Mouse (Mus musculus) neural tube, embryonic 12.5 days (tissue): ENCODE measurements around the gene Apold1. TPM values are rescaled to one million over a fixed set of nuclear protein-coding genes. Genes with fewer than 3 reads are reported as not detected.

Experiments used
- ATAC-seq: fragments of 200-750 bp; cut with Nextera tagmentation; 2 replicates; pipeline ENCODE4 v1.8.0; 2017; ENCODE audit warnings: low read depth, mild to moderate bottlenecking, moderate TSS enrichment, moderate library complexity; ENCODE audit not compliant: low FRiP score
- H3K27ac ChIP-seq: fragments of 300-500 bp; sonication (generic); 2 replicates; pipeline ENCODE4 v1.5.1; 2016
- H3K27me3 ChIP-seq: fragments of 300-500 bp; sonication (generic); replicated peaks from 2 replicates; pipeline ENCODE4 v1.6.1; 2016; ENCODE audit warnings: mild to moderate bottlenecking
- H3K36me3 ChIP-seq: fragments of 300-500 bp; sonication (generic); 2 replicates; pipeline ENCODE4 v1.6.1; 2016; ENCODE audit warnings: mild to moderate bottlenecking
- H3K4me1 ChIP-seq: fragments of 300-500 bp; sonication (generic); 2 replicates; pipeline ENCODE4 v1.6.1; 2016
- H3K4me2 ChIP-seq: fragments of 300-500 bp; sonication (generic); replicated peaks from 2 replicates; pipeline ENCODE4 v1.6.1; 2016; ENCODE audit warnings: mild to moderate bottlenecking
- H3K4me3 ChIP-seq: fragments of 300-500 bp; sonication (generic); 2 replicates; pipeline ENCODE4 v1.5.1; 2016
- H3K9ac ChIP-seq: fragments of 300-500 bp; sonication (generic); 2 replicates; pipeline ENCODE4 v1.6.1; 2016; ENCODE audit warnings: mild to moderate bottlenecking
- H3K9me3 ChIP-seq: fragments of 300-500 bp; sonication (generic); 2 replicates; pipeline ENCODE4 v1.6.1; 2016; ENCODE audit warnings: mild to moderate bottlenecking
- WGBS: fragments of 180-500 bp; shearing (Covaris S2); methylation state at CpG from one replicate; pipeline ENCODE4 v1.1.7; 2016; 5-methylcytosine and 5-hydroxymethylcytosine counted together
- polyA plus RNA-seq: library from polyadenylated mRNA; unstranded; fragments of >200 nt; fragmentation: Nextera tagmentation; extraction: Ambion mirVana; gene quantifications from 2 replicates; pipeline ENCODE4 v1.2.1, GENCODE M21; 2016

Gene Apold1
- polyA plus RNA-seq, 1 experiment from 2014 or later: 4.7 TPM

DNA sequence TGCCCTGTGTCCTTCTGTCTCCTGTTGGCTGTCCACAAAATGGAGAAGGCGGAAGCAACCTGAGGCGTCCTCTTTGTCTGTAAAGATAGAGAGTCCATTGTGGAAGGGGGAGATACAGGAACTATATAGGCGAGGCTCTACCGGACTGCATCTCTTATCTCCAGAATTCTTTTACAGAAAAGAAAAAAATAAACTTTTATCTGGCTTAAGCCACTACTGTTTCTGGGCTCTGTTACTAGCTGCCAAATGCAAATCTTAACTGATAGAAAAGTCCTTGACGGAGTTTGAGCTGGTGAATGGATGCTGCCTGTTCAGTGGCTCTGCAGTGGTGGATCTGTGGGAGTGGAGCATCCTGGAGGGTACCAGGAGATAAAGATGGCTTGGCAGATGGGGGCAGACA lies 30.2 kb upstream of the Apold1 start:
- no peaks in the 10 kb centered on the region for H3K4me1 ChIP-seq
- 81% methylated on average over 5 of the region's 5 CpGs for WGBS
- H3K9me3 ChIP-seq: no peaks in the 10 kb centered on the region
- H3K4me2 ChIP-seq: no peak overlapping the region
- no peak for ATAC-seq
- H3K4me3 ChIP-seq: no peak overlapping the region
- no peaks in the 10 kb centered on the region for H3K27me3 ChIP-seq
- peaks cover 3% of the 10 kb centered on the region for H3K36me3 ChIP-seq
- H3K27ac ChIP-seq: no peak overlapping the region
- H3K9ac ChIP-seq: no peak overlapping the region

DNA sequence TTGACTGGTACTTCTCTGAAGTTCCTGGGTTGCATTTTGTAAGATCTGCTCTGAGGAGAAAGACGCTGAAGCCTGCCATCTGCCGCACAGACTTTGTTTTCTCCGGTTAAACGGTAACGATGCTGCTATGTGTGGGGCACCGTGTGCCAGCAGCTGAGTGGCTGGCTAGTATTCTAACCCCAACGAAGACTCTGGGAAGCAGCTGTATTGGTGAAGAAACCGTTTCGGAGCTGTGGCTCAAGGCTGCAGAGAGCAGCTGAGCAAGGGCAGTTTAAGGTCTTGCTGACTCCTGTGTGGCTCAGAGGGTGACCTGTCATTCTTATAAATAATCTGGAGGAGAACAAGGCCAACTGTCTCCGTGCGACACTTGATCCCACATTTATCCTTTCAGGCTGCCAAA lies 27.5 kb upstream of the Apold1 start:
- no peak overlapping the region for H3K27ac ChIP-seq
- no peak for ATAC-seq

DNA sequence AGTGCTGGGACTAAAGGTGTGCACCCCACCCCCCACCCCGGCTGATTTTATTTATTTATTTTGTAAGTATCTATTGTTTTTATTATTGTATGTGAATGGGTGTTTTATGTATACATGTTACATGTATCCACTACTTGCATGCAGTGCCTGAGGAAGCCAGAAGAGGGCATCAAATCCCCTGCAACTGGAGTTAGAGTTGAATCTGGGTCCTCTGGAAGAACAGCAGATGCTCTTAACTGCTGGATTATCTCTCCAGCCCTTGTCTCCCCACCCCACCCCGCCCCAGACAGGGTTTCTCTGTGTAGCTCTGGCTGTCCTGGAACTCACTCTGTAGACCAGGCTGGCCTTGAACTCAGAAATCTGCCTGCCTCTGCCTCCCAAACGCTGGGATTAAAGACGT lies 25.1 kb upstream of the Apold1 start:
- no peaks in the 10 kb centered on the region for H3K27me3 ChIP-seq
- H3K4me2 ChIP-seq: no peak overlapping the region
- ATAC-seq: no peak
- WGBS: 82% methylated on average over 4 of the region's 4 CpGs
- H3K9me3 ChIP-seq: no peaks in the 10 kb centered on the region
- no peak overlapping the region for H3K4me3 ChIP-seq
- no peaks in the 10 kb centered on the region; the same call in 1 of the 2 replicates for H3K36me3 ChIP-seq
- no peak overlapping the region for H3K9ac ChIP-seq
- peaks cover 16% of the 10 kb centered on the region for H3K4me1 ChIP-seq
- no peak overlapping the region for H3K27ac ChIP-seq

More for the DNA sequence above, 27.5 kb upstream of the Apold1 start:
- H3K9ac ChIP-seq: no peak overlapping the region
- no peaks in the 10 kb centered on the region for H3K27me3 ChIP-seq
- 56% methylated on average over 11 of the region's 11 CpGs for WGBS
- no peak overlapping the region for H3K4me2 ChIP-seq
- H3K36me3 ChIP-seq: peaks cover 3% of the 10 kb centered on the region
- H3K4me1 ChIP-seq: no peaks in the 10 kb centered on the region
- no peak overlapping the region for H3K4me3 ChIP-seq
- H3K9me3 ChIP-seq: no peaks in the 10 kb centered on the region

DNA sequence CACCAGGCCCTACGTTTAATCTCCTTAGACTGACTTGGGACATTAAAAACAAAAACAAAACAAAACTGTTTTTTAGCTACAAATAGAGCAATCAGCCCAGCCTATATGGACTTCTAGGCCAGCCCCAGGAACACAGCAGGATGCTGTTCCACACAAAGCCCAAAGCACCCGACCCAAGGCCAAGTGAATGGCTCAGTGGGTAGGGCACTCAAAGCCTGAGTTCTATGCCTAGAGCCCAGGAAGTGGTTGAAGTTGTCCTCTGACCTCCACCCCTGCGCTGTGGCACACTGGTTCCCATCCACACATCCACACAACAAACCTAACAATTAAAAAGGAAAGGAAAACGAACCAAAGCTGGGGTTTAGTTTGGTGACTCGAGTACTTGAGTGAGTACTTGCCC lies 20.2 kb upstream of the Apold1 start:
- no peak overlapping the region for H3K27ac ChIP-seq
- H3K4me2 ChIP-seq: no peak overlapping the region
- H3K4me1 ChIP-seq: peaks cover 16% of the 10 kb centered on the region
- WGBS: 57% methylated on average over 5 of the region's 5 CpGs
- H3K9me3 ChIP-seq: no peaks in the 10 kb centered on the region
- no peak for ATAC-seq
- H3K9ac ChIP-seq: no peak overlapping the region
- no peaks in the 10 kb centered on the region; the same call in 1 of the 2 replicates for H3K36me3 ChIP-seq
- no peak overlapping the region for H3K4me3 ChIP-seq
- no peaks in the 10 kb centered on the region for H3K27me3 ChIP-seq

DNA sequence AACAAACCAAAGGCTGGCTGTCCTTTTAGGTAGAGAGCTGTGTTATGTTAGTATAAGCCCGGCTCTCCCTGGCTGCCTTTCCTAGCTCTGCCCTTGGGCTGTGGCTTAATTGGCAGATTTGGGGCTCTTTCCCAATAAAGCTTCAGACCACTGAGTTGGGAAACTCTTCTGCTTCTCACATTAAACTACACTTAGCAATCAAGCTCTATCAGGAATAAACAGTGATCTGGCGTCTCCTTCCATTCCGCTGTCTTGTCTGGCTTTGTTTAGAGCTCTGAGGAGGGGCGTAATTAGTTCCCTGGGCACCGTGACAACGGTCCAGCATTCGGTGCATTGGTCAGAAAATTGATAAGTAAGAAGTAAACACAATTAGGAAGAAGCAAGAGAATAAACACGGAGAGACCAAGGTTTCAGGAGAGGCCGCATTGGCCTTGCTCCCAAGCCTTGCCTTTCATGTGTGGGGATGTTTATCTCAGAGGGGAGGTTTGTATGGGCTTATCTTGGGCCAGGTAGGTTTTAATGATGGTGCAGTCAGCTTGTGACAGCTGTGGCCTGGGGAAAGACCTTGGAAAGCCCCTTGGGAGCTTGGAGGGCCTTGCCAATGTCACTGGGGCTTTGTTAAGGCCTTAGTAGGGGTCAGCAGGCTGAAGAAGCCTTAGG lies 19.5 kb upstream of the Apold1 start:
- H3K9ac ChIP-seq: no peak overlapping the region
- WGBS: 56% methylated on average over 9 of the region's 9 CpGs
- no peaks in the 10 kb centered on the region for H3K27me3 ChIP-seq
- H3K27ac ChIP-seq: no peak overlapping the region
- H3K4me2 ChIP-seq: no peak overlapping the region
- H3K9me3 ChIP-seq: no peaks in the 10 kb centered on the region
- no peaks in the 10 kb centered on the region for H3K36me3 ChIP-seq
- H3K4me3 ChIP-seq: no peak overlapping the region
- H3K4me1 ChIP-seq: peaks cover 16% of the 10 kb centered on the region
- no peak for ATAC-seq

DNA sequence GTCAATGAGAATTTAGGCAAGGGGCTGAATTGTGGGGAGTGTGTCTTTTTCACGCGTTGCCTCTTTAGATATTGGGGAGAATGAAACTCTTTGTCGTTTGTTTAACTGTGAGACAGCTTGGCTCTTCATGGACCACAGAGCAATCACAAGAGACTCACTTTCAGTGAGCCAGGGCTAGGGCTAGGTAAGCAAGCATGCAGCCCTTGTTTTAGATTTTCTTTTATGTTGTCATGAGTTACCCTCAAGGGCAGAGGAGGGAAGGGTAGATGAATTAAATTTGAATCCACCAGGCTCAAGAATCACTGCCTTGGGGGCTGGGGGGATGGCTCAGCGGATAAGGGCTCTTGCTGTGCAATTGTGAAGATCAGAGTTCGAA lies 19.0 kb upstream of the Apold1 start:
- H3K4me3 ChIP-seq: no peak overlapping the region
- no peak for ATAC-seq
- H3K9ac ChIP-seq: no peak overlapping the region
- H3K27me3 ChIP-seq: no peaks in the 10 kb centered on the region
- no peak overlapping the region for H3K27ac ChIP-seq
- H3K9me3 ChIP-seq: no peaks in the 10 kb centered on the region
- H3K4me2 ChIP-seq: no peak overlapping the region
- H3K36me3 ChIP-seq: no peaks in the 10 kb centered on the region
- WGBS: 41% methylated on average over 5 of the region's 5 CpGs
- H3K4me1 ChIP-seq: peaks cover 16% of the 10 kb centered on the region

DNA sequence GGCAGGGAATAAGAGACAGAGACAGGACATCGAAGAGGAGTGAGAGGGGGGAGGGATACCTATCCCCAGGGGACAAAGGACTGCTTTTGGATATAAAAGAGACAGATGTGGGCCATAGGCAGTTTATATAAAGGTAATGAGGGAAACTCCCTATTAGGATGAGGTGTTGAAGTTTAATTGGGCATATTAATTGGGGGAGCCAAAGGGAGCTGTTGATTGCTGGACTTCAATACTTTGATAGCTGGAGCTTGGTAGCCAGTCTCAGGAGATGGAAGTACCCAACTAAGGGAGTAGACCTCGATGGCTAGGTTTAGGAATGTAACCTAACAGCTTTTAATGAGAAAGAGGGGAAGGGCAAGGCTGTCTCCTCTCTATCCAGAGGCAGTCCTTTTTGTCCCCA lies 17.6 kb upstream of the Apold1 start:
- H3K4me1 ChIP-seq: peaks cover 16% of the 10 kb centered on the region
- no peak for ATAC-seq
- H3K4me3 ChIP-seq: no peak overlapping the region
- no peak overlapping the region for H3K27ac ChIP-seq
- no peaks in the 10 kb centered on the region for H3K36me3 ChIP-seq
- H3K27me3 ChIP-seq: no peaks in the 10 kb centered on the region
- H3K9ac ChIP-seq: no peak overlapping the region
- WGBS: 78% methylated on average over 2 of the region's 2 CpGs
- no peak overlapping the region for H3K4me2 ChIP-seq
- H3K9me3 ChIP-seq: no peaks in the 10 kb centered on the region

DNA sequence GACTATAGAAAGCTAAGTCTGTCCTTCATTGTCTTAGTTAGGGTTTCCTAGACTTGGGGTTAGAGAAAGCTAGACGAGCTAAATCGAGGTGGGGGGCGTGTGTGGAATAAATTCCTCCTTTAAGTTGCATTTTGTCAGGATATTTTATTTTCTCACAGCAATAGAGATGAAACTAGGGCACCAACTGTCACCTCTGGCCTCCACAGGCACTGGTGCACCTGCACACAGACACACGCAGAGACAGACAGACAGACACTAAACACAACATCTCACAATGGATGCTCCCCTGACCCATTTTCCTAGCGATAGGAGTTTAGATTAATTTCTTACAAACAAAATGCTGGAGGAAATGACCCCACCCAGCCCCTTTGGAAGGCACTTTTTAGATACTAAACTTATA lies 14.8 kb upstream of the Apold1 start:
- Histone ChIP-seq H3K4me3 (no peak overlapping the region), H3K36me3 (no peaks in the 10 kb centered on the region), H3K4me2 (no peak overlapping the region), H3K9ac (no peak overlapping the region), H3K9me3 (no peaks in the 10 kb centered on the region), H3K27me3 (no peaks in the 10 kb centered on the region), H3K27ac (no peak overlapping the region), H3K4me1 (no peaks in the 10 kb centered on the region)
- 90% methylated on average over 5 of the region's 5 CpGs for WGBS
- ATAC-seq: no peak

DNA sequence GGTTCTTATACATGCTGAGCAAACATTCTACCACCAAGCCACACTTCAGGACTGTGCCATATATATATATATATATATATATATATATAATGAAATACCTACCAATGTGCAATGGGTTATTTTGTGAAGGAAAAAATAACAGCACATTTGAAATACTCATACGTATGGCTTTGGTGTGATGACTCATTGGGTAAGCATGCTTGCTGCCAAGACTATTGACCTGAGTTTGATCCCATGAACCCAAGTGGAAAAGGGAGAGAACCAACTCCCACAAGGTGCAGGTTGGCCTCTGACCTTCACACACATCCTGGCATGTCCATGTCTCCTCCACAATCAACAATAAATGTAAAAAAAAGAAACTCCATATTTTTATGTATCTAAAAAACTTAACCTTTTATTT lies 13.2 kb upstream of the Apold1 start:
- Histone ChIP-seq H3K36me3 (no peaks in the 10 kb centered on the region), H3K4me1 (no peaks in the 10 kb centered on the region), H3K4me3 (no peak overlapping the region), H3K27ac (no peak overlapping the region), H3K9me3 (no peaks in the 10 kb centered on the region), H3K4me2 (no peak overlapping the region), H3K9ac (no peak overlapping the region), H3K27me3 (no peaks in the 10 kb centered on the region)
- ATAC-seq: no peak
- 87% methylated on average over 1 of the region's 1 CpGs for WGBS

DNA sequence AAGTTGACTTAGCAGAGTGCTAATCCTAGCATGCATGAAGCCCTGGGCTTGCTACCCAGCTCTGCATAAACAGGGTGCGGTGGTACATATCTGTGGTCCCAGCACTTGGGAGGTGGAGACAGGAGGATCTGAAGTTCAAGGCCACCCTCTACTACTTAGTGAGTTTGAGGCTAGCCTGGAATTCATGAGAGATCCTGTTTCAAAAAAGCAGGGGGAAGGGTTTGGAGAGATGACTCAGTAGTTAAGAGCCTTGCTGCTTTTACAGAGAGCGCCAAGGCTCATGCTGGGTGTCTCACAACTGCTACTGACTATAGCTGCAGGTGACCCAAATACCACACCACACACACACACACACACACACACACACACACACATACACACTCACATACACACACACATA lies 12.0 kb upstream of the Apold1 start:
- Histone ChIP-seq H3K27ac (no peak overlapping the region), H3K9ac (no peak overlapping the region), H3K36me3 (no peaks in the 10 kb centered on the region), H3K27me3 (no peaks in the 10 kb centered on the region), H3K4me2 (no peak overlapping the region), H3K4me3 (no peak overlapping the region), H3K4me1 (no peaks in the 10 kb centered on the region), H3K9me3 (no peaks in the 10 kb centered on the region)
- ATAC-seq: no peak
- WGBS: 91% methylated on average over 2 of the region's 2 CpGs

DNA sequence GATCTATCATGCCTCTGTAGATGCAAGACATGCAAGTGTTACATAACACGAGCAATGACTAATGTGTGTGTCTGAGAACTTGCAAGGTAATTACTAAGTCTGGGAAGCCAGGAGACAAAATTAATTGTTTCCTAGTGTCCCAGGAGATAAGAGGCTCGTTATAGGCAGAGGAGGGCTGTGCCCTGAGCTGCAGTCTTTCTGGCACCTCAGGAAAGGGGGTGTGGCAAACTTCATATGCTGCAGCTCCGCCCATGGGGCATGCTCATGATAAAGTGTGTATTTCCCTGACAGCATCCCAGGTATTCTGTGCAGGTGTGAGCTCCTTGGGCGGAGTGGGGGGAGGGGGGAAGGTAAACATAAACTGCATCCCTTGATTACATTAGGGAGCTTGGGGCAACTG lies 9.4 kb upstream of the Apold1 start:
- no peak overlapping the region for H3K4me3 ChIP-seq
- no peaks in the 10 kb centered on the region for H3K9me3 ChIP-seq
- H3K27me3 ChIP-seq: no peaks in the 10 kb centered on the region
- no peak overlapping the region for H3K27ac ChIP-seq
- H3K36me3 ChIP-seq: no peaks in the 10 kb centered on the region
- H3K4me1 ChIP-seq: 0 out of 2 replicates have a peak, but pooled peaks cover 3% of the 10 kb centered on the region
- H3K4me2 ChIP-seq: no peak overlapping the region
- WGBS: 66% methylated on average over 4 of the region's 4 CpGs
- no peak for ATAC-seq
- no peak overlapping the region for H3K9ac ChIP-seq

DNA sequence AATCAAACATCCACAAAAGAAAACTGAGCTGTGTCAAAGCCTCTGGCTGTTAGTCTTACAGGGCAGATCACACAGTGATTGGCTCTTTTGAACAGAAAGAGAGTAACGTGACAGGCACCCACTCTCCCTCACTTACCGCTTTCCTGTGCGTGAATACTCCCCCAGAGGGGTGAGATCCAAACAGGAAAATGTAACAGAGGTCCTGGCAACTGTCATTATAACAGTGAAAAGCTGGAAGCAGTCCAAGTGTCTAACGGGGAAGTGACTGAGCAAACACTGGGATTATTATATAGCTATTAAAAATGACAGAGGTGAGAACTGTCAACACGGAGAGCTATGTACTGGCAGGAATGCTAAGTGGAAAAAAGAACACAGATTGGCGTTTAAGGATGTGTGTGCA lies 4.9 kb upstream of the Apold1 start:
- no peak overlapping the region for H3K4me3 ChIP-seq
- no peak overlapping the region for H3K4me2 ChIP-seq
- no peaks in the 10 kb centered on the region for H3K9me3 ChIP-seq
- H3K9ac ChIP-seq: no peak overlapping the region
- H3K4me1 ChIP-seq: peaks cover 9% of the 10 kb centered on the region; the same call in 1 of the 2 replicates
- no peak overlapping the region for H3K27ac ChIP-seq
- 58% methylated on average over 6 of the region's 6 CpGs for WGBS
- no peak for ATAC-seq
- no peaks in the 10 kb centered on the region for H3K36me3 ChIP-seq
- H3K27me3 ChIP-seq: no peaks in the 10 kb centered on the region
